Mouse (Mus musculus): Measurements from ENCODE around the gene Prkch. TPM values are rescaled to one million over a fixed set of nuclear protein-coding genes. Genes with fewer than 3 reads are reported as not detected.

The Prkch gene
- polyA plus RNA-seq, 1 experiment = 1.6 TPM

DNA sequence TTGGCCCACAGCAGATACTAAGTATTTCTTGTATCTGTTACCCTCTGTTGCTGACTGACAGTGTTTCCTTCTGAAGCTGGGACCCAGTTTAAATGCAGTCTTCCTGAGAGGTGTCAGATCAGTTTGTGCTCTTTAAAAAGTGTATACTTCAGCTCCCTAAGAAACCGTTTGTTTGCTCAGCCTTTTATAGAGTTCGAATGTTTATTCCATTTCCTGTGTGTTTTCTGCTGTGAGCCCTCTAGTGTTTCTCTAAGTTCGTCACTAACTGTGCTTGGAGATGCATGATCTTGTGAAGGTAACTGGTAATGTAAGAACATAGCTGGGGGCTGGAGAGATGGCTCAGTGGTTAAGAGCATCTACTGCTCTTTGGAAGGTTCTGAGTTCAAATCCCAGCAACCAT is 27.1 kb downstream of the Prkch start:
- H3K27me3 ChIP-seq (ENCODE audit: control insufficient read depth, insufficient read depth, low read length) = no peaks in the 10 kb centered on the region
- no peak for TF ChIP-seq CTCF (IDR thresholded peaks at IDR 0.05; ENCODE audit: control insufficient read depth, insufficient read depth, insufficient replicate concordance, low read depth, low read length)
- no peak for TF ChIP-seq POLR2A (IDR thresholded peaks at IDR 0.05; ENCODE audit: control insufficient read depth, low read depth, low read length)
- H3K27ac ChIP-seq (ENCODE audit: control insufficient read depth, insufficient read depth, low read depth, low read length) = no peak overlapping the region
- no peaks in the 10 kb centered on the region for H3K4me1 ChIP-seq (ENCODE audit: control insufficient read depth, insufficient read depth, low read length)
- no peak overlapping the region for H3K4me3 ChIP-seq (ENCODE audit: control insufficient read depth, low read depth, low read length)
- H3K36me3 ChIP-seq (ENCODE audit: control insufficient read depth, insufficient read depth, low read length) = no peaks in the 10 kb centered on the region

GRCm38 (mm10) chr12:73613183-73613582 is 28.6 kb downstream of the Prkch start:
- no peaks in the 10 kb centered on the region for H3K27me3 ChIP-seq (ENCODE audit: control insufficient read depth, insufficient read depth, low read length)
- H3K27ac ChIP-seq (ENCODE audit: control insufficient read depth, insufficient read depth, low read depth, low read length) = no peak overlapping the region
- TF ChIP-seq CTCF (IDR thresholded peaks at IDR 0.05; ENCODE audit: control insufficient read depth, insufficient read depth, insufficient replicate concordance, low read depth, low read length) (no peak), POLR2A (IDR thresholded peaks at IDR 0.05; ENCODE audit: control insufficient read depth, low read depth, low read length) (no peak)
- no peak overlapping the region for H3K4me3 ChIP-seq (ENCODE audit: control insufficient read depth, low read depth, low read length)
- H3K36me3 ChIP-seq (ENCODE audit: control insufficient read depth, insufficient read depth, low read length) = no peaks in the 10 kb centered on the region
- H3K4me1 ChIP-seq (ENCODE audit: control insufficient read depth, insufficient read depth, low read length) = no peaks in the 10 kb centered on the region

DNA sequence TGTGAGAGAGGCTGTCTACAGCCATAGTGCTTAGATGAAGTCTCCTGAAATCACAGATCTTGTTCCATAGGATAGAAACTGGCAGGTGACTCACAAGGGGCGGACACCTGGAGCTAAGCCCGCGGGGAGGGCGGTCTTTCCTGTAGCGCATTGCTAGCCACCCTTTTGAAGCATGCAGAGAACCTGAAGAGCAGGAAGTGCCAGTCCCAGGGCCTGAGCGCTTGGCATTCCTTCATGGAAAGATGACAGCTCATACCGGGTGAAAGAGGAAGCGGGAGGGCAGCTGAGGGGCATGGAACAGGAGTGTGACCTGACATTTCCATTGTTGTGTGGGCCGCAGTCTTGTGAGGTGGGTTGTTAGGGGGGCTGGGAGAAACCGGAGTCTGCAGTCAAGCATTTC is 33.1 kb downstream of the Prkch start:
- TF ChIP-seq POLR2A (IDR thresholded peaks at IDR 0.05; ENCODE audit: control insufficient read depth, low read depth, low read length) (no peak), CTCF (IDR thresholded peaks at IDR 0.05; ENCODE audit: control insufficient read depth, insufficient read depth, insufficient replicate concordance, low read depth, low read length) (no peak)
- Histone ChIP-seq H3K4me1 (ENCODE audit: control insufficient read depth, insufficient read depth, low read length) (no peaks in the 10 kb centered on the region), H3K27ac (ENCODE audit: control insufficient read depth, insufficient read depth, low read depth, low read length) (no peak overlapping the region), H3K4me3 (ENCODE audit: control insufficient read depth, low read depth, low read length) (no peak overlapping the region), H3K27me3 (ENCODE audit: control insufficient read depth, insufficient read depth, low read length) (no peaks in the 10 kb centered on the region), H3K36me3 (ENCODE audit: control insufficient read depth, insufficient read depth, low read length) (no peaks in the 10 kb centered on the region)

DNA sequence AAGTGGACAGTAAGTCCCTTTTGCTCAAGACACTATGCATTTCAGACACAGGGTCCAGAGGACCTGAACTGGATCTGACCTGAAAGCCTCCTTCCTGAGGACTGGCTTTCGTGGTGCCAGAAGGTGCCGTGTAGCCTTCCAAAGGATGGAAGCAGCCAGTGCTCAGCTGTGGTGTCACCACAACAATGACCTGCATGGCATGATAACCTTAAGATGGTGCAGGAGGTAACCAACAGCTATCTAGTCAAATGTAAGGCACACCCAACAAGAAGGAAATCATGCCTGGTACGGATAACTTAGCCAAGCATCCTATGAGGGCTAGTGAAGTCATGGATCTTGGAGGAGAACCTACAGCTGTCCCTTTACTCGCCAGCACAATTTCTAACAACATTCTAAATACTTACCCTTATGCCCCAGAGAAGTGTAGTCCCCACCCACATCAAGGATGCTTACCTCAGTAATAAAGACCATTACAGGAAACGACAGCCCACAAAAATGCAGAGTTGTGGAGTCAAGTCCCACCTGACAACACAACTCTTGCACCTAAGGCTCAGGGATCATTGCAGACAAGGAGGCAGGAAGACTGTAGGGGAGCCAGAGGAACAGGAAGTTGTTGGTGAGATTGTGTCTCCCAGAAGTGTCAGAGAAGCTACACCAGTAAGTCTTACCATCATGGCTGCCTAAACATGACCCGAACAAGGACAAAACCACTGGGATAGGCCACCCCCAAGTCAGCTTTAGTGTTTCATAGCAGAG is 40.9 kb downstream of the Prkch start:
- Histone ChIP-seq H3K27ac (ENCODE audit: control insufficient read depth, insufficient read depth, low read depth, low read length) (no peak overlapping the region), H3K4me3 (ENCODE audit: control insufficient read depth, low read depth, low read length) (no peak overlapping the region), H3K27me3 (ENCODE audit: control insufficient read depth, insufficient read depth, low read length) (no peaks in the 10 kb centered on the region), H3K4me1 (ENCODE audit: control insufficient read depth, insufficient read depth, low read length) (no peaks in the 10 kb centered on the region), H3K36me3 (ENCODE audit: control insufficient read depth, insufficient read depth, low read length) (no peaks in the 10 kb centered on the region)
- TF ChIP-seq CTCF (IDR thresholded peaks at IDR 0.05; ENCODE audit: control insufficient read depth, insufficient read depth, insufficient replicate concordance, low read depth, low read length) (no peak), POLR2A (IDR thresholded peaks at IDR 0.05; ENCODE audit: control insufficient read depth, low read depth, low read length) (no peak)

GRCm38 (mm10) chr12:73627902-73628301 is 43.3 kb downstream of the Prkch start:
- H3K36me3 ChIP-seq (ENCODE audit: control insufficient read depth, insufficient read depth, low read length) = no peaks in the 10 kb centered on the region
- no peak overlapping the region for H3K4me3 ChIP-seq (ENCODE audit: control insufficient read depth, low read depth, low read length)
- H3K4me1 ChIP-seq (ENCODE audit: control insufficient read depth, insufficient read depth, low read length) = no peaks in the 10 kb centered on the region
- H3K27me3 ChIP-seq (ENCODE audit: control insufficient read depth, insufficient read depth, low read length) = no peaks in the 10 kb centered on the region
- TF ChIP-seq POLR2A (IDR thresholded peaks at IDR 0.05; ENCODE audit: control insufficient read depth, low read depth, low read length) = no peak
- TF ChIP-seq CTCF (IDR thresholded peaks at IDR 0.05; ENCODE audit: control insufficient read depth, insufficient read depth, insufficient replicate concordance, low read depth, low read length) = no peak
- H3K27ac ChIP-seq (ENCODE audit: control insufficient read depth, insufficient read depth, low read depth, low read length) = no peak overlapping the region

- no peak overlapping the region for H3K4me3 ChIP-seq (ENCODE audit: control insufficient read depth, low read depth, low read length)
- no peak overlapping the region for H3K27ac ChIP-seq (ENCODE audit: control insufficient read depth, insufficient read depth, low read depth, low read length)
- no peak for TF ChIP-seq POLR2A (IDR thresholded peaks at IDR 0.05; ENCODE audit: control insufficient read depth, low read depth, low read length)
- TF ChIP-seq CTCF (IDR thresholded peaks at IDR 0.05; ENCODE audit: control insufficient read depth, insufficient read depth, insufficient replicate concordance, low read depth, low read length) = no peak
- no peaks in the 10 kb centered on the region for H3K27me3 ChIP-seq (ENCODE audit: control insufficient read depth, insufficient read depth, low read length)
- no peaks in the 10 kb centered on the region for H3K4me1 ChIP-seq (ENCODE audit: control insufficient read depth, insufficient read depth, low read length)
- H3K36me3 ChIP-seq (ENCODE audit: control insufficient read depth, insufficient read depth, low read length) = no peaks in the 10 kb centered on the region
Measured at GRCm38 (mm10) chr12:73630596-73630995, 46.0 kb downstream of the Prkch start.

DNA sequence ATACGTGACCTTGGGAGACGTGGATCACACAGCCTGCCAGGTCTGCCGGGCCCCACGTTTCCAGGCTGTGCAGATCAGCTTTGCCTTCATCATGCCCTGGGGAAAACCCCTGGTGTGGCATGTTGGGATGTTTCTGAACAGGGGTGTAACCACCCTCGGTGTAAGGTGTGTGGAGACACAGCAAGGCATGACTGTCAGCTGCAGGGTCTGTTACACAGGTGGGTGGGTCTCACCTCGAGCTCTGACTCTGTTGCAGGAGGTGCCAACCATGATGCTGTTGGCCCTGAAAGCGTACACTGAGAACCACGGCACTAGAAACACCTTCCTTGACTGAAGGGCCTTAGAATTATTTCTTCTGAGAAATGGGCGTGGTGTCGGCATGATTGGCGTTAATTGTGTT is 46.6 kb downstream of the Prkch start:
- Histone ChIP-seq H3K36me3 (ENCODE audit: control insufficient read depth, insufficient read depth, low read length) (no peaks in the 10 kb centered on the region), H3K27ac (ENCODE audit: control insufficient read depth, insufficient read depth, low read depth, low read length) (no peak overlapping the region), H3K4me1 (ENCODE audit: control insufficient read depth, insufficient read depth, low read length) (no peaks in the 10 kb centered on the region), H3K4me3 (ENCODE audit: control insufficient read depth, low read depth, low read length) (no peak overlapping the region), H3K27me3 (ENCODE audit: control insufficient read depth, insufficient read depth, low read length) (no peaks in the 10 kb centered on the region)
- TF ChIP-seq CTCF (IDR thresholded peaks at IDR 0.05; ENCODE audit: control insufficient read depth, insufficient read depth, insufficient replicate concordance, low read depth, low read length) (no peak), POLR2A (IDR thresholded peaks at IDR 0.05; ENCODE audit: control insufficient read depth, low read depth, low read length) (no peak)
